Mouse (Mus musculus): ENCODE measurements around the gene Asns. TPM values are rescaled to one million over a fixed set of nuclear protein-coding genes. Genes with fewer than 3 reads are reported as not detected.

Asns gene
- 10 to 100 TPM; 75.9 to 78.9 TPM for total RNA-seq (2021)
- long read RNA-seq, experiment 1, transcript Asns-201 (12 exons, 2,001 nt): major isoform, 119 of 139 reads
- long read RNA-seq, experiment 1, partial matches to known transcripts: 13 of 139 reads
- long read RNA-seq, experiment 1, other reads (novel, unspliced or antisense): 7 of 139 reads
- long read RNA-seq, experiment 2, transcript Asns-201 (12 exons, 2,001 nt): major isoform, 63 of 68 reads
- long read RNA-seq, experiment 2, partial matches to known transcripts: 2 of 68 reads
- long read RNA-seq, experiment 2, other reads (novel, unspliced or antisense): 2 of 68 reads

DNA sequence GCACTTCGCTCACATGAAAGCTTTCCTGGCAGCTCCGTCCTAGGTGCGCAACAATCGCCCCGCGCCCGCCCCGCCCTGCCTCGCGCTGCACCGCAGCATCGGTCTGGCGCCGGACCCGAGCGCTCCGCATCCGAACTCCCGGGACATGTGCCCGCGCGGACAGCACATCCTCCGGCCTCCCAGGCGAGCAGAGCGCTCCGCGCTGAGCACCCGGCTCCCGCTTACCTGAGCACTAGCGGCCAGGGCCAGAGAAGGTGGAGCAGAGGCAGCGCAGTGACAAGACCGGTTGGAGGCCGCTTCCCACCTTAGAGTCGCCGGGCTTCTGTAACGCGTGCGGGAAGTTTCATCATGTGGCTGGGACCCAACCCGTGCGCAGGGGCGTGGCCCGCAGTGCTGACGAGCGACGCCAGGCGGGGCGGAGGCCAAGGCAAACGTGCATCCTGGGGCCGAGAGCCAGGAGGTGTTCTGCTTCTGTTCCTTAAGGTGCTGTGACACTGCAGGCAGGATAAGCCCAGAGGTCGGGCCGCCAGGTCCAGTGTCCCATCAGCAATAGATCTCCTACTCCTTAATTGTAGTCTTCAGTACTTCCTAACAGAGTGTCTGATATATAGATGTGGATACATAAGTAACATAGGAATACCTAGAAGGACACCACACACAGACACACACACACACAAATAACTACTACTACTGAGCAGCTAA, at the start of gene Asns:
Gene Asns (minus strand): TSS at position 371 of the 702 bp plus-strand sequence.
- peak; percentile 88 for DNase-seq

DNA sequence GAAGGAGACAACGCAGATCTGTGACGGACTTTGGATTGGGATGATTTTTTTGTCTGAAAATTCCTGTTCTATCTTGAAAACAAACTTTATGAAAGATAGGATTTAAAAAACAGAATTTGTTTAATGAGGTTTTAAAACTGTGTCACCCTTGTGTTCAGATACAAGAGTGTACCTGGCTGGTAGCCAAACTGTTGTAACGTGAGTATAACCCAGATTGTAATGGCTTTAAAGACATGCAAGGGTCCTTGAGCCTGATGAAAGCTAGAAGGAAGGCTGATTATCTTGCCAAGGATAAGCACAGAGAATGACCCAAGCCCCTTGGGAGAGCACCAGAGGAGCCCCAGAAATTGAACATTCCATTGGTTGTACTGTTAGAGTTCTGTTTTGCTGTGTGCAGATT, 48.7 kb upstream of the Asns start:
- peak; percentile 25 for DNase-seq

DNA sequence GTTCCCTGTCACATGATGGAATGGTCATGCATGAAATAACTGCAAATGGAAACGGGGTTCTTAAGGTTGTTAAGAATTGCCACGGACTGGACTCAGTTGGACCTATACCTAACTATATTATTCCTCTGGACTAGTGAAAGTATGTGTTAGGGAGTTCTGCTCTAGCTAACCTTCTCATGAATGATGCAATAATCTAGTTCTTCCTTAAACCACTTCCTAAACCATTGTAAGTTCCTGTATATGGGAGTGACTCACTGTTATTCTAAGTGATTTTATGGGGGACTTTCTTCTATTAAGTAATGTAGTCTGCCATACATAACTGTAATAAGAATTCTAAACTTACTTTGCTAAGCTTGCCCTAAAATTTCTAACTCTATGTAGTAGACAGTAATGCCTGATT, 44.8 kb upstream of the Asns start:
- no peak for DNase-seq

DNA sequence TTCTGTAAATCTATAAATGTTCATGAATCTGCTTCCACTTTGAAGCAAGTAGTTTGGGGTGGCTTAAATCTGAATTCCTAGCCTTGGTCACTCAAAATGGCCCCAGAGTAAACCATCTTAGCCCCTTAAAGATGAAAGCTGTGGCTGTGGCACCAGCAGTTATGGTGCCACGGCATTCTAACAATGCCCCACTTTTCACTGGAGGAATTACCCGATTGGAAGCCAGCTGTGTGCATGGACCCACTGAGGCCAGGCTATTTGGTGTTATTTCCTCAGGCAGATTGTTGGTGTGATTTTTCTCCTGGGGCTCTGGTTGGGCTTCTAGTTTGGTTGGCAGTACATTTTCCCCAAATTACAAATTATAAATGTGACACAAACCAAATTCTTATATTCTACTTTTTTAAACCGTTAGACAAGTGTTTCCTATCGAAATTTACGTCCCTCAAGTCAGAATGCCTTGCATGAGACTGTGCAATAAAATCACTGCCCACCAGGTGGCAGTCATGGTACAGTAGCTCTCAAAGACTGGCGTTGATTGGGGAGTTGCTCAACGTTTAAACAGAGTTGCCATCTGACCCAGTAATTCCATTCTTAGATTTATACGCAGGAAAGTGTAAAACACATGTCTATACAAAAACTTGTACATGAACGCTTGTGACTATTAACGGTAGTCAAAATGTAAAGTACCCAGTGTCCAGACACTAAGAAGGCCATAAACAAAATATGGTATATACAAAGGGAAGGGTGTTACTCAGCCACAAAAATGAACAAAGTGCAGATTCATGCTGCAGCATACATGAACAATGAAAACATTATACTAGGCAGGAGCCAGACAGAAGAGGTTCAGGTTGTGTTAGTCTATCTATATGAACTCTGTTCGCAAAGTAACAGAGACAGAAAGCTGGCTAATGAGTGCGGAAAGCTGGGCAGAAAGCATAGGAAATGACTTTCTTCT, 40.0 kb upstream of the Asns start:
- DNase-seq: peak; percentile 92

DNA sequence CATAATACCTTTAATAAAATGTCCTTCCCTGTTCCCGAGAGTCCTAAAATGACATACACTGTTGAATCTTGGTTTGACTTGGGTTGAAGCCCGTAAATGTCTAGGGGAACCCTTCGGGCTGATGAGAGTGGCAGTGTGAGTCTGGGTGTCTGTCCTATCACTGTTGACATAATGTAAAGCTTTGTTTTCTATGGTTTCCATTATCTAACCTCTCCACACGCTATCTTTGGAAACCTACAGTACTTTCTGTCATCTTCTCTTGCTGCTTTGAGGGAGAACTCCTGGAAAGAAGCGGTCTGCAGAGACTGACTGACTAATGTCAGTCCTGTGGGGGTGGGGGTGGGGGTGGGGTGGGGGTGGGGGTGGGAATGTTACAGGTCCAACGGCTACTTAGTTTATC, 39.0 kb upstream of the Asns start:
- no peak for DNase-seq

DNA sequence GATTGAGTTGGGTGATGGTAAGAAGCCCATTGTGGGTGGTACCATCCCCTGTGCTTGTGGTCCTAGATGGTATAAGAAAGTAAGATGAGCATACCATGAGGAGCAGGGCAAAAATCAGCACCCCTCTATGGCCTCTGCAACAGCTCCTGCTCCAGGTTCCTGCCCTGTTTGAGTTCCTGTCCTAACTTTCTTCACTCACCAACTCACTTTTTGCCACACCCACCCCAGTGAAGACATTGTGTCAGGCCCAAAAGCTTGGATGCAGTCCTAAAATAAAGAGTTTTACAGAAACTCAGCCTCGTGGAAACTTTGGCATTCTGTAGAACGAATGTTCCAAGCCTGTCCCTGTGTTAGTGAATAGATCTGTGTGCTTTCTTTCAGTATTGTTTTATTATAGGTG, 36.1 kb upstream of the Asns start:
- DNase-seq: no peak

DNA sequence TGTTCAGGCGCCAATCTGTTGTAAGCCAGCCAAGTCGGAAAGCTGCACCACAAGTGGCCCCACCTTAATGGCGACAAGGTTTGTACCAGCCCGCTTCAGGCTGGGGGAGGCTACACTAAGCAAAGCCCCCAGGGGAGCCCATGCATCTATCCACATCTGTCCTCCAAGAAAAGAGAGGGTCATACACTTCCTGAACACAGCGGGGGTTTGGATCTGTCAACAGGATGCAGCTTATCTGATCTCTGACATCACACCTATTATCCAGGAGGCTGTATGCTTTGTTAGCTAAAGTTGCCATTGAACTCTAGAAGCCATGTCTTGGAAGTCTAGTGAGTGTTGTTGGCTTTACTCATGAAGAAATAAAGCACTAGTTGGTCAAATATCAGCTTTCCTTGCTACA, 35.2 kb upstream of the Asns start:
- DNase-seq: no peak

DNA sequence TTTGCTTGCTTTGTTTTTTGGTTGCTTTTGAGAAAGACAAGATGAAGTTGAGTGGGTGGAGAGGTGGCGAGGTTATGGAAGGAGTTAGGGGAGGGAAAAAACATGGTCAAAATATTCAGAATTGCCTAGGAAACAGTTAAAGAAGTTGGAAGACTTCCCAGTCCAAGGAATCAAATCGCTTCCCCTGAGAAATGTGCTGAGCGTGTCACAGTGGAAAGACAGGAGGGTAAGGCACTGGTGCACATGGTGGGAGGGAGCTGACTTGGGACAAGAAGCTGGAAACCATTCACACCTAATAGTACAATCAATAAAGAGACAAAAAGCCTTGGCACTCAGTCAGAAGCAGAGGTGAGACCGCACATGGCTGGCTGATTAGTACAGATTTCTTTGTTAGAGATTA, 23.2 kb upstream of the Asns start:
- no peak for DNase-seq

DNA sequence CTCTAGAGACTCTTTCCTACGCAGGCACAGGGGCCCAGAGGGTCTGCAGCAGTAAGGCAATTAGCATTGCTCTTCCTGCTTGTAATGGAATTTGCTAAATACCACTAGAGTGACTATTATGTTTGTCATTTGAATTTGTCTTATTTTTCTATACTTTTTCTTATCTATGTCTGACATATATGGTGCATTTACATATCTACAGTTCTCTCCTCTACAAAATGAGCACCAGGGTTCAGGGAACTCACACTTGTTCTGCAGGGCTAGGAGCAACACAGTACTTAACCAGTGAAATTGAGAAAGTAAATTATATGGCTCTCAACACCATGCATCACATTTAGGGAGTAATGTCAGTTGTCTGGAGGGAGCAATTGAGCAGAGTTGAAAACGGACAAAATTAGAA, 21.2 kb upstream of the Asns start:
- no peak for DNase-seq

DNA sequence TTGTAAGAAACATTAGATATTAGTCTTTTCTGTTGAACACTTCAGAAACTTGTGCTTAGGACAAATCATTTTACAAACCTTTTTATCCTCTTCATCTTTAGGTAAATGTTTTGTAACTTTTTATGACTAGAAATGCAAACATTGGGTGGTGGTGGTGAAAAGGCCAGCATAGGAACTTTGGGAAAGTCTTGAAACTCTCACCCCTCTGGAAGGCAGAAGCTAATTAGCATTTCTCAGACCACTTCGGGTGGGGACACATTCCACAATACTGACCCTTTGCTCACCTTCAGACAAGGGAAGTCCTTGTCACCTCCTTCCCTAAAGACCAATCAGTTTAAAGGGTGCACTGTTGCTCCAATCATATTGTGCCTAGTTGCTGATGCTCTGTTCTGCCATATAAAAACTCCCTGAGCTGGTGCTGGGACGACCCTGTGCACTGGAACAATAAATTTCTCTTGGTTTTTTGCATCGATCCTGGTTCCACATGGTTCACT, 18.8 kb upstream of the Asns start:
- DNase-seq: no peak

DNA sequence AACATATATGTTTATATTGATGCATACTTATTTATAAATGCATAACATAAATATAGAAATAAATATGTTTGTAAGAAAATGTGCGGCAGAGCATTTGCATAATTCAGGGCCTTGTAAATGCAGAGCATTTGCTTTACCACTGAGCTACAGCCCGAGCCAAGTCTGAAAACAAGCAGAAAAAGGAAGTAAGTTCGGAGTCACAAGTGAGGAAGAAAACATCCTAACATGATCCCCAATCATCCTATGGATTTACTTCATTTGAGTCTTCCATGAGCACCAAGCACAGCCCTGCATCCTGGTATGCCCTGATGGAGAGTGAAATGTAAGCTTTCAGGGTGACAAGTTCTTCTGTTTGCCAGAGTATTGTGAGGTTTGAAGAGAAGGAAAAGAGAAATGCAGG, 15.2 kb upstream of the Asns start:
- DNase-seq: no peak

DNA sequence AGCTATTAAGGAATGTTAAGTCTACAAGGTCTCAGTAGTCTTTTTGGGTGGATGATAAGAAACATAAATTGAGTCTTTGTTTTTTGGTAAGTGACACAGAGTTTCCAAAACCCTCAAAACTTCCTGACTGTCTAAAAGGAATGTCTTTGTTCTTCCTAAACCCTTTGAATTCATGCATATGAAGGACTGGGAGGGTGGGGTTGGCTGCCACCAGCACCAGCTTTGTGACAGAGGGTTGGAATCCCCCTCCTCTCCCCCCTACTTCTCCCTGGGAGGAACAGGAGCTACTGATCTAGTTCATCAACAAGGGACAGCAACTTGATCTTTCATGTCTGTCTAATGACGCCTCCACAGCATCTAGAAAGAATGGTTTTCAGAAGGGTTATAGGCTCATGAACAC, 13.7 kb upstream of the Asns start:
- no peak for DNase-seq

DNA sequence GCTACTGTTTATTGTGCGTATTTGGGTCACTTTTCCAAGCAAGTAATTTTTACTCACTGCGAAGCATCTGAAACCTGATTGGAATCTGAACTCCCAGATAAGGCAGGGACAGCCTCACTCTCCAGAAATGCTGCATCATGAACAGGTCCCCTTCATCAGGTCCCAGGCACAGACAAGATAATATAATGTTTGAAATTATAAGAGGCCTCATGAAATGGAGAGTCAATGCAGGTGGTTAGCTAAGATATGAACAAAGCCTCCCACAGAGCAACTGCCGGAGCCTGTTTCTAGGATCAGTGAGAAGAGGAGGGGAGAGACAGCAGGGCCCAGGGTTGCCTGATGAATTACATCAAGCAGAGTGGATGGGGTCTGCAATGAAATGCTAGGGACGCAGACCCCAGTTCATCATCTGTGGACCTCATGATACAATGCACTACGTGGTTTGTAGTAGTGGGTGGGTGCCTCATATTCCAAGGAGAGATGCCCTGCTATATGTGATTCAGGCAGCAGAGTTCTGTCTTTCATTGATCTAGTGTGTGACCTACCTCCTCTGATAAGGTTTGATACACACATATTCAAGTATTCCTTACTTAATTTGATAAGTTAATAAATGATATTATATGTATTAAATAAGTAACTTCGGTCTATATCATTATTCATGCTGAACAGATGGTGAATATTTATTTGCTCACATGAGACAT, 5.1 kb upstream of the Asns start:
- no peak for DNase-seq

DNA sequence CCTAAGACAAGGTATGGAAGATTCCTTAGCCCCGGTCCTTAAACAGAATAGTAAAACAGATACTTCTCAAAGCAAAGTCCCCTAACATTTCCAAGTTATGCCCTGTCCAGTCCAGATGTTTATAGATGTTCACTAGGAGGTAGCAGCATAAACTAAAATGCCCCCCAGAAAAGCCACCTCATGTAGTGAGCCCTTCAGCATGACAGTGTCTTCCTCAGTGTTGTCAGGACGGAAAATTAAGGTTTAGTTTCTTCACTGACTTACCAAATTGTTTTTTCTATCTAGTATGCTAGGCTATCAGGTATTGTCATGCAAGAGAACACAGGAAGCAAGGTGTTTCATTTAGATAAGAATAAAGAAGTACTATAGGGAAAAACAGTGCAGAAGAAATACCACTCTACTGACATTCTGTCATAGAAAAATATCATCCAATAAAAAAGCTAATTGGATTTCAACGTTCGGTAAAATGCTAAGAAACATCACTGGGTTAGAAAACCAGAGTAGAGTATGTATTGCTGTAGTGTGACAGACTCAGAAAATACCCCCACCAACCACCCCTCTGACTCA, 4.1 kb upstream of the Asns start:
- DNase-seq: no peak

DNA sequence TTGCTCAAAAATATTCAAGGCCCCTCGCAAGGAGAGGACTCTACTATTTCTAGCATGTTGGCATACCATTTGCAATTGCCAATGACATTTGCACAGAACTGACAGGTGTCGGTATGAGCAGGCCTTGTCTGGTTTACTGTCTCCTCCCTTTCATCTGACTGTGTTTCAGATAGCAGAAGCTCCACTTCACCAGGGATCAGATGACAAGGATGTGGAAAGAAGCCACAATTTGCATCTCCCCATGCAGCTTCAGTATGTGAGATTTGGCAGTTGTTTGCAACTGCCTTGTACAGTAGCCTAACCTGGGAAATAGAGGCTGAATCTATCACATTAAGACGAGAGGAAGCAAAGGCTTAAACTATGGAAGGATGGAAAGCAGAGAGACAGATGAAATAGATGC, 3.6 kb upstream of the Asns start:
- no peak for DNase-seq

DNA sequence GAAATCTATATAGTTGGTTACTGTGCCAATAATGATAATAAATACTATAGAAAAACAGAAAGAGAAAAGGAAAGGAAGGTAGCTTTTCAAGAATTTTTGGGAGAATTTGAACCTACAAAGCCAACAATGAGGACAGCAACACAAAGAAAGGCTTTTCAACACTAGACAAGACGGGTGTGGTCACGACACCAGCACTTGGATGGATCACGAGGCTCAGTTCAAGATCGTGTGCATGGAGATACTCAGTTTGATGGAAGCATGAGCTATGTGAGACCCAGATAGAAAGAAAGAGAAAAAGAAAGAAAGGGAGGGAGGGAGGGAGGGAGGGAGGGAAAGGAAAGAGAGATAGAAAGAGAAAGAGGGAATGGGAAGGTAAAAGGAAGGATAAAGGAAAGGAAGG, 2.8 kb upstream of the Asns start:
- no peak for DNase-seq

DNA sequence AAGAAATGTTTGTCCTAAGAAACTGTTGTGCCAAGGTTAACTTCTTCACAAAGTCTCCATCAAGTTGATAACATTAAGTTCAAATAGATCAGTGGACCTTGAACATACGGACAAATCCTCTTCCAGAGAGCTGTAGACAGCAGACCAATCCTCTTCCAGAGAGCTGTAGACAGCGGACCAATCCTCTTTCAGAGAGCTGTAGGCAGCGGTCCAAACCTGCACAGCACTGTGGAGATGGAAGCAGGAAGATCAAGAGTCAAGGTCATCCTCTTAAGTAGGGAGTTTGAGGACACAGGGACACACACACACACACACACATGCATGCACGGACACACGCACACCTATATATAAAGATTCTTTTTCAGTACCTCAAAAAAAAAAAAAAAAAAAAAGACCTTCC, 612 bp upstream of the Asns start:
- no peak for DNase-seq

DNA sequence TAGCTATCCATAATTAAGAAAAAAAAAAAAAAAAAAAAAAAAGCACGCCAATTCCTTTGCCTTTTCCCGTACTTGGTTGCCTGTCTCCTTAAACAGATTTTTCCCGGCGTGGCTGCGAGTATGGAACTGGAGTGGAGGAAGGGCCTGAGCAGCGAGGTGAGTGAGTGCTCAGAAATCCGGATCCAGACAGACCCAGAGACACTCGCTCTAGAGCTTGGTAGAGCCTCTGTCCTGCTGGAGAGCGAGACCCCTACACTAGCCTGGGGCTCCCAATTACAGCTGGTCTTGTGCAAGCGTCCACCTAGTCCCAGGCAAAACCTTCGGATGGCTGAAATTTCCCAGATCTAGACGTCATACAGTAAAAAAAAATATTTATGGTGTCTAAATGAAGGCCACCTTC, 603 bp downstream of the Asns start:
- peak; percentile 28 for DNase-seq

DNA sequence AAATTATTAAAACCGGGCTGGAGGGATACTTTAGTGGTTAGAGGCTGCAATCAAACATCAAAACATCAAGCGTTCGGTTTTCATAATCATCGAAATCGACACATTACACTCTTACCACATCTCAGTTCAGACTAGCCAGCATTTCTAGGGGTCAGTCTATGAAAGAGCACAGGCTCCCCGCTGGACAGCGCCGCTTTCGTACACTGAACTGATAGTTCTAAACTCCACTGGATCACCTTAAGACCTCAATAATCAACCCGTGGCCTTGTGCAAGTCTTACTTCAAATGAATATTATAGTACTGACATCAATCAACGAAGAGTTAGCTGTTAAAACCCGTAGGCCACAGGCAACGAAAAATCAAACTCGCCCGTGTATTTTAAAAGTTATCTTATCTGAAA, 1.0 kb downstream of the Asns start:
- peak; percentile 5 for DNase-seq

DNA sequence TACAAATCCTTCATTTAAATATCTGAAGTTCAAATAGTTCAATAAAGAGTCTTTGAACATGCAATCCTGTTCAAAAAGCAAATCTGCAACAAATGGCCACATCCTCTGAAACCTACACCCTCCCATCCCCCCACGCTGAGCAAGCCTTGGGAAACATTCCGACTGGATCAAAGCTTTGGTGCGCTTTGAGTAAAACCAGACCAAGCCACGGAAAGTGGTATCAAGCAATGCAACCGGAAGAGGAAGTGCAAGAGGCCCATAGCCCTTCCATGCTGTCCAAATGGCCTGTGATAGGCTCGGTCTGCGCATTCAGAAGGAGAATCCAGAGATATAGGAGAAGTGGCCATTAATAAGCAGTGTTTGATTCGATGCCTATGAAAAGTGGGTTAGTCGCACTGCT, 2.6 kb downstream of the Asns start:
- no peak for DNase-seq

DNA sequence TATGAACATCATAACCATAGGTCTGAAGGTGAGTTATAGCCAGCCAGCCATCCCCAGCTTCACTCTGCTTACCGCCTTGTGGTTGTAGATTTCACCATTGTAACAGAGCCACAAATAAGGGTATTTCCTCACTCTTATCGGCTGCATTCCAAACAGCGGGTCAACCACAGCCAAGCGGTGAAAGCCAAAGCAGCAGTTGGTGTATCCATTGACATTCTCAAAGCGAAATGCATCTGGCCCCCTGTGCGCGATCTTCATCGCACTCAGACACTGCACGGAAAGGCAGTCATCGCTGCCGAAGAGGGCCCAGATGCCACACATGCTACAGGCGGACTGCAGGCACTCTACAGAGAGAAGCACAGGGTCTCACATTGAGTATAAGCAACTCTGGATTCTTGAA, 3.9 kb downstream of the Asns start:
- DNase-seq: peak; percentile 36

DNA sequence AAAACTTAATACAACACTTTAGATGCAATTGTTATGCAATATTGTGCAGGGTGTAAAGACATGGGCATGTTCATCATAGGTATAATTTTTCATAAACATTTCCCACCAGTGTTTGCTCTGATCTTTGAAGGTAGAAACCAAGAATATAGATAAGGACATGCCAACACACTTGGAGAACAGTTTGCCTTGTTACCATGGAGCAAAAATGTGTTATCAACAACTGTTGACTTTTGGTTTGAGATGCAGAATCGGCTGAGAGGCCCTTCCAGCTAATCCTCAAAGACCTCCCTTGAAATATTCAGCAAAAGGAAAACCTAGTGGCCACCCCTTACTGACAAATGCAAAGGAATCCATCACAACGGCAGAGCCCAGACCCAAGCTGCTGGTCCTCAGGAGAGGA, 7.0 kb downstream of the Asns start:
- no peak for DNase-seq

Measured in adrenal gland, postnatal 10 days (tissue).